Mouse (Mus musculus): Measurements from ENCODE around the gene Sema4c.

GRCm38 (mm10) chr1:36603361-36603760 is 45.2 kb upstream of the Sema4c start:
- no peak for TF ChIP-seq CTCF (IDR thresholded peaks at IDR 0.05)
- TF ChIP-seq EP300 (IDR thresholded peaks at IDR 0.05): no peak
